Mouse (Mus musculus) cerebellum, adult 2 months (tissue): ENCODE measurements around the gene Gm26938.

Experiments used
- CTCF ChIP-seq: fragments of 200-500 bp; IDR thresholded peaks from 2 replicates; pipeline ENCODE4 v1.5.1; 2011; ENCODE audit warnings: low read depth, mild to moderate bottlenecking, control low read depth, low read length, moderate library complexity, borderline replicate concordance; ENCODE audit not compliant: insufficient read depth
- POLR2A ChIP-seq: fragments of 200-500 bp; IDR thresholded peaks from 2 replicates; pipeline ENCODE4 v1.6.1; 2011; ENCODE audit warnings: low read length, control low read depth, borderline replicate concordance; ENCODE audit not compliant: insufficient read depth

GRCm38 (mm10) chr5:139789466-139789865 lies 36.7 kb downstream of the Gm26938 start:
- TF ChIP-seq CTCF (peak; percentile 6; the same call in 1 of the 2 replicates), POLR2A (no peak)
